Mouse (Mus musculus) thymus, postnatal 36 days (tissue): Measurements from ENCODE around the gene Myh14.
A peak's percentile ranks its signal among the peaks of the same experiment; 100 is the strongest.

Experiments used
- DNase-seq, 2 experiments: peaks; one replicate each; pipeline ENCODE4 v3.0.0; 2022; ENCODE audit warnings: mixed read lengths in 2 of 2

Myh14 gene

GRCm38 (mm10) chr7:44596996-44597538 is 73.6 kb downstream of the Myh14 start:
- DNase-seq, result no peak

DNA sequence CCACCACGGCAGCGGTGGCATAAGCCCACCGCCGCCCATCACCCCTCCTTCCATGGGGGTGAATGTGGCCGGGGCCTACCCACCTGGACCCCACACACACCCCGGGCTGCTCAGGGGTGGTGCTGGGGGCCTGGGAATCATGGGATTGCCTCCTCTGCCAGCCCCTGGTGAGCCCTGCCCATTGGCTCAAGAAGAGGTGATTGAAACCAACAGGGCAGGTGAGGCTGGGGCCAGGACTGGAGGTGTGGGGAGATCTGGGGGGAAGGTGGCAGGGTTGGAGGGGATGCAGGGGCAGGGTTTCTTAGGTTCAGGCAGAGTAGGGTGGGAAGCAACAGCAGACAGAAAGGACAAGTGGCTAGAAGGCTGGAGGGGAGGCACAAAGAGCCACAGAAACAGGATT is 74.6 kb downstream of the Myh14 start:
- no peak for DNase-seq

GRCm38 (mm10) chr7:44595131-44595561 is 75.5 kb downstream of the Myh14 start:
- no peak for DNase-seq

DNA sequence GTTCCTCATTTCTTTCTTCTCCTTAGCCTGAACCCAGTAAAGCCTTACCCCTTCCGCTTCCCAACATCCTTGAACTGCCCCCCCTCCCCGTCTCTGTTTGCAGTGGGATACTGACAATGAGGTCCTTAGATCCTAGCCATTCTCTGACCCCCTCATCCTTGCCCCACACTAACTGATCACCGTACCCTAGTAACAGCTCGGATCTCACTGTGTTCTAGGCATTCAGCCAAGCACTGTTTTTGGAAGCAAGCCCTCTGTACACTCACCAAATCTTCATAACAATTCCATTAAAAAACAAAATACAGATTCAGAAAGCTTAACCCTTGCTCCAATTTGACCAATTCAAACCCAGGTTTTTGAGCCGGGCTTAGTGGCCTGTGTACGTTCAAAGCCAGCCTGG is 76.4 kb downstream of the Myh14 start:
- no peak for DNase-seq

- DNase-seq, result peak; percentile 67 to 68
Measured at GRCm38 (mm10) chr7:44593775-44594174, 76.9 kb downstream of the Myh14 start.

GRCm38 (mm10) chr7:44593051-44593450 is 77.6 kb downstream of the Myh14 start:
- no peak for DNase-seq

DNA sequence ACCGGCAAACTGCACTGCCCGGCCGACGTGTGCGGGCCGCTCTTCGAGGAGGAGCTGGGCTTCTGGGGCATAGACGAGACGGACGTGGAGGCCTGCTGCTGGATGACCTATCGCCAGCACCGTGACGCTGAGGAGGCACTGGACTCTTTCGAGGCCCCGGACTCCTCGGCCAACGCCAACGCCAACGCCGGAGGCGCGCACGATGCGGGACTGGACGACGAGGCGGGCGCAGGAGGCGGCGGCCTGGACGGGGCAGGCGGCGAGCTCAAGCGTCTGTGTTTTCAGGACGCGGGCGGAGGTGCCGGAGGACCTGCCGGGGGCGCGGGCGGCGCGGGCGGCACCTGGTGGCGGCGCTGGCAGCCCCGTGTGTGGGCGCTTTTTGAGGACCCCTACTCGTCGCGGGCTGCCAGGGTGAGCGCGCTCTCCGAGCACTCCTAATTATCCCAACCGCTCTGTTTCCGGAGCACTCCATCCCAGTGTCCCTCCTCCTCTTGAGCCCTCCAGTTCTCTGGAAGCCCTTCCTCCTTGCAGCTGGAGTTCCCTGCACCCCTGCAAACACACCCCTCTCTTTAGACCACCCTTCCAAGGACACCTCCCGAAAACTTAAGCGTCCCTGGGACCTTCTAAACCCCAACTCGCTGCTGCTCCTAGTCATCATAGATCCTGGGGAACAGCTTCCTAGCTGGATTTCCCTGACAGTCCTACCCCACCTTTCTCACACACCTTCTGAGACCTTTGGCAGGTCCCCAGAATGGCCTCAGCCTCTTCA is 79.1 kb downstream of the Myh14 start:
- DNase-seq, result no peak

GRCm38 (mm10) chr7:44590402-44591347 is 80.0 kb downstream of the Myh14 start, which contains the start of gene Kcnc3:
TSS of gene Kcnc3 (plus strand) at chr7:44590664.
- DNase-seq, result peak; percentile 40 to 69

DNA sequence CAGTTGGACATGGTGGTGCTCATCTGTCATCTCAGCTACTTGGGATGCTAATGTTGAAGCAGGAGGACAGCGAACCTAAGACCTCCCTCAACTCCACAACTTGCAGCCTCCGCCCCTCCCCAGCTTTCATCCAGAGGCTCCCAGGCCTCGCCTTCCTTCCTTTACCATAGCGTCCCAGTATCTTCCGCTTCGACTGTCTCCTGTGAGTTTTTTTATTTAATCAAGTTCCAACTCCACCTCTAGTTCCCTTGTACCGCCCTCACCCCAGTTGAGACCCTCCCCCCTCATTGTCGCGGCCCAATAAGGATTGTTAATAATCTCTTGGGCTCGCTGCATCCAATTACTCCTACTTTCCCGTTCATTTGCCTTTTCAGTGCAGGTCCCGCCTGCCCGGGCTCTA is 80.7 kb downstream of the Myh14 start:
- no peak for DNase-seq

- peak; percentile 39 to 52 for DNase-seq
Measured at GRCm38 (mm10) chr7:44589149-44589548, 81.5 kb downstream of the Myh14 start.

DNA sequence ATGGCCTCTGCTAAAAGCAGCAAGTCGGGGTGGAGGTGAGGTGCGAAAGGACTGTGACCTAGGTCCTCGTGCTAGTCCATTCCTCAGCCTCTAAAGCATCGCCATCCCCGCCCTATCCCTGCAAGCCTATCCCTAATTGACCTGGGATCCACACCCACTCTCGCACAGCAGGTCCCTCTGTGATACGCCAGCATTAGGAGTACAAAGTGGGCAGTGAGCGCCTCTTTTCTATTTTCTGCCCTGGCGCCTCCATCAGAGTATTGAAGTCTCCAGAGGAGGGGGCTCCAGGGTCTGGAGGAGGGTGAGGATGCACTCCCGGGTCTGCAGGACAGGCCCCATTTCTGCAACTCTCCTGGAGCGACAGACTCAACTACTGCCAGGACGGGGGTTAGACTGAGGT is 82.3 kb downstream of the Myh14 start:
- DNase-seq, result no peak

DNA sequence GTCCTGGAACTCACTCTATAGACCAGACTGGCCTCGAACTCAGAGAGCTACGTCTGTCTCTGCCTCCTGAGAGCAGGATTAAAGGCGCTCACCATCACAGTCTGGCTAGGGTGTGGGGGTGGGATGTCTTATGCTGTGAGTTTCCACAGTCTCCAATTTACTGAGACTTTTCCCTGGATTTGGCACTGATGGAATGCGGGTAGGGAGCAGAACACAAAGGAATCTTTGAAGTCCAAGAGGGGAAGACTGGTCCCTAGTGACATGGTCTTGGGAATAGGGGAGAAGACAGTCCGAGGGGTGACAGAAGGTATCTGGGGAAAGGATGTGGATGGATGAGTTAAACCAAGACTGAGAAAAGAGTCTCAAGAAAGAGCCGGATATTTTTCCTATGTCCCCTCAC is 83.0 kb downstream of the Myh14 start:
- DNase-seq, result no peak

DNA sequence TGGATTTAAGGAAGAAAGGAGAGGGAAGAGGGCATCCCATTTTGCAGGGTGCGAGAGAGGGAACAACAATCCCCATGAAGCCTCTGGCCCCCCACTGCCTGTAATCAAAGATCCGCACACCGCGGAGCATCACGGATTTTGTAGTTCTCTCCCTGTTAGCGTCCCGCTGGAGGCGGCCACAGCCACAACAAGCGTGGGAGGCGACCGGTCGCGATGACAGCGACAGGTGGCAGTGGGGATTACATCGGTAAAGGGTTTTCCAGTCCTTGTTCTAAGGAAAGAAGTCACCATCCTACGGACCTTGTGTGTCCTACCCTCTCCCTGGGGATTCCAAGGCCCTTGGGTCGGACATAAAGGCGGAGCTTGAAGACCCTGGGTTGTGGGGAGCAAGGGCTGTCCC is 83.7 kb downstream of the Myh14 start:
- no peak for DNase-seq

GRCm38 (mm10) chr7:44586518-44586917 is 84.1 kb downstream of the Myh14 start:
- no peak for DNase-seq

DNA sequence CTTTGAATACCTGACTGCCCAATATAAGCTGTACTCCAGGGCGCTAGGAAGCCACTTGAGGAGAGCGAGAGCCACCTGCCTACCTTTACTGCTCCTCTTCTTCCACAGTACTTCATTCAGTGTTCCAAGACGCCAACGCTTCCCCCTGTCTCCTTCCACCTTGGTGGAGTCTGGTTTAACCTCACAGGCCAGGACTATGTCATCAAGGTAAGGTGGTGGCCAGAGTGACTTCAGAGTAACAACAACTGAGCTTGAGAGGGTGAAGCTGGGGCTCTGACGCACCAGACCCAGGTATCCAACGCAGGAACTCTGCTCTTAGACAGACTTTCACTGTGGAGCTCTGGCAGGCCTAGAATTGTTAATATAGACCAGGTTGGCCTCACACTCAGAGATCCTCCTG is 85.0 kb downstream of the Myh14 start:
- DNase-seq, result no peak

GRCm38 (mm10) chr7:44584921-44585320 is 85.7 kb downstream of the Myh14 start:
- DNase-seq, result no peak

DNA sequence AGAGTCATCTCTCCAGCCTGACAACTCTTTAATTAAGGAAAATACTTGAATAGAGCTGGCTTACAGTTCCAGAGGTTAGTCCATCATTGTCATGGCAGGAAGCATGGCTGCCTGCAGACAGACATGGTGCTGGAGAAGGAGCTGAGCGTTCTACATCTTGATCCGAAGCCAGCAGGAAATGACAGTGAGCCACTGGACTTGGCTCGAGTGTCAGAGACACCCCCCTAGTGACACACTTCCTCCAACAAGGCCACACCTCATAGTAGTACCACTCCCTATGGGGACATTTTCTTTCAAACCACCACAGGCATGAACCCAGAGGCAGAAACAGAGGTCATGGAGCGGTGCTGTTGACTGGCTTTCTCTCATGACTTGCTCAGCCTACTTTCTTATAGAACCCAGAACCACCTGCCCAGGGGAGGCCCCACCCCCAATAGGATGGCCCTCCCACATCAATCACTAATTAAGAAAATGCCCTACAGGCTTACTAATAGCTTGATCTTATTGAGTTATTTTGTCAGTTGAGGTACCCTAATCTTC is 86.3 kb downstream of the Myh14 start:
- DNase-seq, result no peak

DNA sequence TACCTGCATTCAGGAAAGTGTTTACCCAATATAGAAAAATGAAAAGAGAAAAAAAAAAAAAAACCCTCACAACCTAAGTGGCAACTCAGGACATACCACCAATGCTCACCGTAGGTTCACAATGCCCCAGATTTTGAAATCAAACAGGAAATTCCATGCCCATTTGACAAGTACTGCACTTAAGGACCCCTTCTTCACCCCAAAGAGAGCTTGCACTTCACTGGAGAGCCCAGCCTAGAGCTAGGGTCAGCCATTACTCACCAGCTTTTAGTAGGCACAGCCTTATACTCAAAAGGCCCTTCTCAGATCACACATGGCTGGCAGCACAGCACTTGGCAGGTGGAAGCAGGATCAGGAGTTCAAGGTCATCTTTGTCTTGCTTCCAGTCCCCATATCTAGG is 87.5 kb downstream of the Myh14 start:
- DNase-seq, result no peak

GRCm38 (mm10) chr7:44582709-44583108 is 87.9 kb downstream of the Myh14 start:
- no peak for DNase-seq

GRCm38 (mm10) chr7:44581637-44582036 is 89.0 kb downstream of the Myh14 start:
- DNase-seq, result no peak

- DNase-seq, result no peak
Measured at GRCm38 (mm10) chr7:44576333-44576844, 94.3 kb downstream of the Myh14 start.

DNA sequence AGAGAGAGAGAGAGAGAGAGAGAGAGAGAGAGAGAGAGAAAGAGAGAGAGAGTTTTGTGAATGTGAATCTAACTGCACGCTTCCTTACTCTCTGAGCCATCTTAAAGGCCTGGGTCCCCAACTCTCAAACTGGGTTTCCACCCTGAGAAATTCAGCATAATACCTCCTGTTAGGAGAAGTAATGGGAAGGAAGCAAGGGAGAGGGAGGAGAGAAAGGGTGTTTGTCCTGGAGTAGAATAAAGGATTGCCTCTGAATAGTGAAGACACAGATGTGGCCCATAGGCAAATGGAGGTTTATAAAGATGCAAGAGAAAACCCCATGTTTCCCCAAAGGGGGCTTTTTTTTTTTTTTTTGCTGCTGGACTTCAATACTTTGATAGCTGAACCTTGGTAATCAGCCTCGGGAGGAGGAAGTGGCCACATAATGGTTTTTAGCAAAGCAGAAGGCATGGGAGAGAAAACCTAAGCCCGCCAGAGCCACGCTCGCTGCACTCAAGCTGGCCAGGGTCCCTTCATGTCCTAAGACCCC is 97.6 kb downstream of the Myh14 start:
- no peak for DNase-seq
